Mouse (Mus musculus) frontal cortex, adult (tissue): ENCODE measurements around the gene Spred2.

Experiments used
- ATAC-seq: cut with Nextera tagmentation; 2 replicates; pipeline ENCODE4 v1.9.2; 2017; ENCODE audit warnings: mild to moderate bottlenecking, moderate library complexity, mixed read lengths; ENCODE audit not compliant: low TSS enrichment

Gene Spred2

GRCm38 (mm10) chr11:19923888-19924756 is at the start of gene Spred2:
Gene Spred2 (plus strand): TSS chr11:19924375.
- ATAC-seq, result peak; percentile 60

- no peak for ATAC-seq
These were observed 48.6 kb upstream of the Spred2 start for GRCm38 (mm10) chr11:19875551-19875950.

GRCm38 (mm10) chr11:19875964-19876363 is 48.2 kb upstream of the Spred2 start:
- ATAC-seq, result no peak

- no peak for ATAC-seq
These were observed 46.8 kb upstream of the Spred2 start for GRCm38 (mm10) chr11:19877239-19877915.

GRCm38 (mm10) chr11:19881342-19881741 is 42.8 kb upstream of the Spred2 start:
- no peak for ATAC-seq

GRCm38 (mm10) chr11:19890700-19891406 is 33.3 kb upstream of the Spred2 start:
- ATAC-seq, result no peak

- ATAC-seq, result no peak
These were observed 30.9 kb upstream of the Spred2 start for GRCm38 (mm10) chr11:19893233-19893632.

- peak; percentile 81 for ATAC-seq
These were observed 24.6 kb upstream of the Spred2 start for GRCm38 (mm10) chr11:19899621-19900020.

GRCm38 (mm10) chr11:19900712-19901111 is 23.5 kb upstream of the Spred2 start:
- peak; percentile 63 for ATAC-seq

- ATAC-seq, result no peak
These were observed 13.0 kb upstream of the Spred2 start for GRCm38 (mm10) chr11:19911216-19911615.

- ATAC-seq, result no peak
These were observed 12.0 kb upstream of the Spred2 start for GRCm38 (mm10) chr11:19912179-19912578.

- no peak for ATAC-seq
These were observed 11.5 kb upstream of the Spred2 start for GRCm38 (mm10) chr11:19912661-19913060.

GRCm38 (mm10) chr11:19913761-19914160 is 10.4 kb upstream of the Spred2 start:
- ATAC-seq, result no peak

- ATAC-seq, result no peak
These were observed 6.6 kb upstream of the Spred2 start for GRCm38 (mm10) chr11:19917381-19918245.

- ATAC-seq, result no peak
These were observed 6.0 kb upstream of the Spred2 start for GRCm38 (mm10) chr11:19918246-19918540.

- peak; percentile 0; the same call in 1 of the 2 replicates for ATAC-seq
These were observed 4.8 kb upstream of the Spred2 start for GRCm38 (mm10) chr11:19919460-19919784.

GRCm38 (mm10) chr11:19919785-19920671 is 4.1 kb upstream of the Spred2 start:
- ATAC-seq, result peak; percentile 58

GRCm38 (mm10) chr11:19921723-19922122 is 2.5 kb upstream of the Spred2 start:
- no peak for ATAC-seq

- ATAC-seq, result no peak
These were observed 2.0 kb upstream of the Spred2 start for GRCm38 (mm10) chr11:19922208-19922607.

GRCm38 (mm10) chr11:19924757-19925148 is 578 bp downstream of the Spred2 start:
- ATAC-seq, result peak; percentile 2; the same call in 1 of the 2 replicates
